Mouse (Mus musculus) liver, embryonic 14.5 days (tissue): Measurements from ENCODE around the gene Ephx1.

Experiments used
- CTCF ChIP-seq: IDR thresholded peaks from 2 replicates; pipeline ENCODE4 v1.5.1; 2016; ENCODE audit warnings: antibody characterized with exemption, low read depth, control low read depth
- EP300 ChIP-seq: IDR thresholded peaks from 2 replicates; pipeline ENCODE4 v1.6.1; 2016; ENCODE audit warnings: antibody characterized with exemption, low read depth

DNA sequence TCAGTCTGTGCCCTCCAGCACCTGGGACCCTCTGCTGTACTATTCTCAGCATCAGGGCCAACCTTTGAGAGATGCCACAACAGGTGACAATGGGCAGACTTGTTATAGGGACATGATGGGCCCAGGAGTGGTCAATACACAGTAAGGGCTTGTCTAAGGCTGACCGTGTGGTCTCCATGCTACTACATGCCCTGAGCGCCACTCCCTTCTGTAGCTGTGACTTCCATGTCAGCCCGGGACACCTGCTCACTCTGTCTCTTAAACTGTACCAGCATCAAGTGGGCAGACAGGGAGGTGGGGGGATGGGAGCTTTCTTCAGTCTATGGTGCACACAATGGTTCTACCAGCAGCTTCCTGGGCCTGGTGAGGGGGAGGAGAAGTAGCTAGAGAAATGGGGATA is 19.5 kb downstream of the Ephx1 start:
- TF ChIP-seq CTCF = no peak
- no peak for TF ChIP-seq EP300
